ENCODE assay signal across 20 mouse cellular contexts in the genomic region with DNA sequence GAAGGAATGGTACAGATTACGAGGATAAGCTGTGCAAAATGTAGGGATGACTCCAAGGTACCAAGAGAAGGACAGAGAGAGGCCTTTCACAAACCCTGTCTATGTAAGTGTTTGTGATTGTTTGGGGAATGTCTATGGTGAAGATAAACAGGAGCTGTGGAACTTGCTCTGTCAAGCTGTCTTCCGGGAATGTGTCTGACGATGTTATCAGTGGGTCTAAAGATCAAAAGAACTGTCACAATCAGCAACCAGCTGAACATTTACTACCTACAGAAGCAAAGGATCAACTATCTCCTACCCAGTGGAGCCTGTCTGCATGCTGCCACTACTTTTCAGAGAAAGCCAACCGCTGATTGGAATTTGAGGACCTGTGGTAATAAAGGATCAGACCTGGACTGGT.
DNase-seq lines count a peak whose midpoint lies in the region; ATAC-seq and TF ChIP-seq lines count a peak whose summit lies in the region.
"Had no signal": no experiment of that assay in that cellular context is flagged by ENCODE, and none has a peak within 500 bp of the region (broad histone marks: within the 10 kb centered on the region; RNA-seq: fewer than 3 reads in every experiment).

No protein-coding gene starts in this region.

- no peak overlapping the region for H3K4me2 ChIP-seq in lung, embryonic 16.5 days (ENCODE audit: low read depth, low read length)
- no peak overlapping the region for H3K4me2 ChIP-seq in intestine, embryonic 16.5 days (ENCODE audit: low read depth, low read length)
- no peak overlapping the region for H3K4me2 ChIP-seq in liver, embryonic 13.5 days
- no peak overlapping the region for H3K4me2 ChIP-seq in liver, postnatal 0 days (ENCODE audit: low read depth, low read length)
- H3K4me2 ChIP-seq: embryonic facial prominence, embryonic 12.5 days; forebrain, embryonic 15.5 days; heart, embryonic 11.5 days had no signal

- H3K27me3 ChIP-seq in lung, embryonic 16.5 days (ENCODE audit: control insufficient read depth, insufficient read depth, low read depth, low read length) = no peaks in the 10 kb centered on the region
- no peaks in the 10 kb centered on the region for H3K27me3 ChIP-seq in intestine, embryonic 16.5 days (replicated peaks; ENCODE audit: control insufficient read depth, insufficient read depth, low read length)
- H3K27me3 ChIP-seq in liver, embryonic 13.5 days = no peaks in the 10 kb centered on the region
- H3K27me3 ChIP-seq in liver, postnatal 0 days (ENCODE audit: insufficient read depth, low read length) = no peaks in the 10 kb centered on the region
- H3K27me3 ChIP-seq: embryonic facial prominence, embryonic 12.5 days; forebrain, embryonic 15.5 days had no signal

- 0 out of 2 replicates have a peak, but pooled peaks have one; percentile 17 for ATAC-seq in lung, embryonic 16.5 days (ENCODE audit: low read depth)
- peak; percentile 85 for ATAC-seq in intestine, embryonic 16.5 days
- ATAC-seq in liver, embryonic 13.5 days (ENCODE audit: low read depth) = peak; percentile 64
- ATAC-seq in liver, postnatal 0 days = peak; percentile 97
- ATAC-seq: CD4-positive, CD25-positive, alpha-beta regulatory T cell, adult 4 months; forebrain, embryonic 15.5 days had no signal

- TF ChIP-seq CTCF in lung, adult 2 months (IDR thresholded peaks at IDR 0.05; ENCODE audit: insufficient read depth, low read length) = no peak
- no peak for TF ChIP-seq CTCF in liver, postnatal 0 days (IDR thresholded peaks at IDR 0.05; ENCODE audit: low read depth)
- no peak for TF ChIP-seq CTCF in gastrocnemius, adult 2 months (IDR thresholded peaks at IDR 0.05)

- intact Hi-C loops in gastrocnemius, adult 2 months (cut with DNase I) = no loop called here

- H3K9me3 ChIP-seq in lung, embryonic 16.5 days (ENCODE audit: control insufficient read depth, low read length) = no peaks in the 10 kb centered on the region
- no peaks in the 10 kb centered on the region for H3K9me3 ChIP-seq in intestine, embryonic 16.5 days (ENCODE audit: control insufficient read depth, low read length)
- no peaks in the 10 kb centered on the region for H3K9me3 ChIP-seq in liver, embryonic 13.5 days (replicated peaks)
- no peaks in the 10 kb centered on the region for H3K9me3 ChIP-seq in liver, postnatal 0 days (ENCODE audit: low read length)
- H3K9me3 ChIP-seq: embryonic facial prominence, embryonic 12.5 days; forebrain, embryonic 15.5 days; hindbrain, embryonic 10.5 days had no signal

- TF ChIP-seq POLR2A in lung, adult 2 months (IDR thresholded peaks at IDR 0.05; ENCODE audit: borderline replicate concordance, extremely low read depth, low read depth, low read length) = no peak

- no peak for DNase-seq in lung, adult 2 months
- DNase-seq in liver, embryonic 13.5 days = no peak
- peak; percentile 26 for DNase-seq in liver, postnatal 0 days
- no peak for DNase-seq in left cerebral cortex, adult 8-10 months (ENCODE audit: low spot score in 2 of 2)
- no peak for DNase-seq in gastrocnemius, adult 2 months
- DNase-seq in cerebellum, postnatal 25 days = no peak
- DNase-seq: adrenal gland, adult 8-10 months; adrenal gland, postnatal 36 days; cerebellum, adult 2 months; cerebellum, postnatal 14 days; gastrocnemius, postnatal 10 days; heart, adult 18-20 months had no signal

- no peak overlapping the region for H3K27ac ChIP-seq in lung, embryonic 16.5 days (ENCODE audit: low read length)
- H3K27ac ChIP-seq in intestine, embryonic 16.5 days (ENCODE audit: low read length) = no peak overlapping the region
- no peak overlapping the region for H3K27ac ChIP-seq in liver, embryonic 13.5 days
- H3K27ac ChIP-seq in liver, postnatal 0 days (ENCODE audit: low read depth) = peak overlapping the region; percentile 81
- no peak overlapping the region for H3K27ac ChIP-seq in gastrocnemius, adult 2 months
- H3K27ac ChIP-seq: embryonic facial prominence, embryonic 12.5 days; forebrain, embryonic 15.5 days; hindbrain, embryonic 10.5 days had no signal

- H3K4me1 ChIP-seq in lung, embryonic 16.5 days (replicated peaks; ENCODE audit: control insufficient read depth, insufficient read depth, low read length) = peaks cover 5% of the 10 kb centered on the region; the same call in 1 of the 2 replicates
- peaks cover 7% of the 10 kb centered on the region for H3K4me1 ChIP-seq in lung, adult 2 months (ENCODE audit: control insufficient read depth, insufficient read depth, low read length)
- no peaks in the 10 kb centered on the region for H3K4me1 ChIP-seq in intestine, embryonic 16.5 days (ENCODE audit: control insufficient read depth, insufficient read depth, low read length)
- H3K4me1 ChIP-seq in liver, embryonic 13.5 days (replicated peaks) = no peaks in the 10 kb centered on the region
- H3K4me1 ChIP-seq in liver, postnatal 0 days (ENCODE audit: insufficient read depth) = no peaks in the 10 kb centered on the region
- H3K4me1 ChIP-seq: embryonic facial prominence, embryonic 12.5 days; forebrain, embryonic 15.5 days had no signal

- no peak overlapping the region for H3K4me3 ChIP-seq in lung, embryonic 16.5 days (ENCODE audit: low read length)
- H3K4me3 ChIP-seq in lung, adult 2 months (replicated peaks; ENCODE audit: extremely low read depth, low read depth, low read length) = no peak overlapping the region
- no peak overlapping the region for H3K4me3 ChIP-seq in intestine, embryonic 16.5 days (ENCODE audit: low read length)
- no peak overlapping the region for H3K4me3 ChIP-seq in liver, embryonic 13.5 days (replicated peaks)
- H3K4me3 ChIP-seq in liver, postnatal 0 days (ENCODE audit: low read depth, low read length) = no peak overlapping the region
- H3K4me3 ChIP-seq in gastrocnemius, adult 2 months = no peak overlapping the region
- H3K4me3 ChIP-seq: embryonic facial prominence, embryonic 12.5 days; forebrain, embryonic 15.5 days; hindbrain, embryonic 10.5 days had no signal

- TF ChIP-seq EP300 in liver, postnatal 0 days (IDR thresholded peaks at IDR 0.05; ENCODE audit: low read depth) = no peak

- WGBS in lung, embryonic 16.5 days = 25% methylated on average over 4 of the region's 4 CpGs
- 39% methylated on average over 4 of the region's 4 CpGs for WGBS in lung, adult 2 months
- WGBS in intestine, embryonic 16.5 days = 36% methylated on average over 4 of the region's 4 CpGs
- 36% methylated on average over 4 of the region's 4 CpGs for WGBS in liver, embryonic 13.5 days (ENCODE audit: insufficient replicate concordance)
- 45% methylated on average over 4 of the region's 4 CpGs for WGBS in liver, postnatal 0 days (ENCODE audit: insufficient replicate concordance)

- no peak overlapping the region for H3K9ac ChIP-seq in lung, embryonic 16.5 days (ENCODE audit: low read length)
- no peak overlapping the region for H3K9ac ChIP-seq in intestine, embryonic 16.5 days (ENCODE audit: low read depth, low read length)
- no peak overlapping the region for H3K9ac ChIP-seq in liver, embryonic 13.5 days
- H3K9ac ChIP-seq in liver, postnatal 0 days (replicated peaks) = no peak overlapping the region
- H3K9ac ChIP-seq: embryonic facial prominence, embryonic 12.5 days; forebrain, embryonic 15.5 days had no signal

- H3K36me3 ChIP-seq in lung, embryonic 16.5 days (ENCODE audit: control insufficient read depth, insufficient read depth, low read length) = no peaks in the 10 kb centered on the region
- H3K36me3 ChIP-seq in intestine, embryonic 16.5 days (ENCODE audit: control insufficient read depth, insufficient read depth, low read length) = no peaks in the 10 kb centered on the region
- H3K36me3 ChIP-seq in liver, embryonic 13.5 days = no peaks in the 10 kb centered on the region
- no peaks in the 10 kb centered on the region for H3K36me3 ChIP-seq in liver, postnatal 0 days (replicated peaks; ENCODE audit: insufficient read depth, low read length)
- H3K36me3 ChIP-seq: embryonic facial prominence, embryonic 12.5 days; forebrain, embryonic 15.5 days; G1E; hindbrain, embryonic 10.5 days had no signal

Comparison
In these comparisons a context has a peak if more than half of its experiments do, and no peak if none do; other contexts are left out.
1. ATAC-seq: peak in every context shown above with its lines; median percentile 97 in liver, postnatal 0 days; 85 in intestine, embryonic 16.5 days; 64 in liver, embryonic 13.5 days; 17 in lung, embryonic 16.5 days.